Mouse (Mus musculus): ENCODE measurements around the gene Wrap53. TPM values are rescaled to one million over a fixed set of nuclear protein-coding genes. Genes with fewer than 3 reads are reported as not detected.
"Not testable (repeated sequence)": the region's sequence is repeated elsewhere in the genome, so short reads cannot be mapped to it uniquely, and the experiment has no call there.

Gene Wrap53
- total RNA-seq (2022) = 10 to 100 TPM; 12.2 to 17.8 (median 12.3) TPM

DNA sequence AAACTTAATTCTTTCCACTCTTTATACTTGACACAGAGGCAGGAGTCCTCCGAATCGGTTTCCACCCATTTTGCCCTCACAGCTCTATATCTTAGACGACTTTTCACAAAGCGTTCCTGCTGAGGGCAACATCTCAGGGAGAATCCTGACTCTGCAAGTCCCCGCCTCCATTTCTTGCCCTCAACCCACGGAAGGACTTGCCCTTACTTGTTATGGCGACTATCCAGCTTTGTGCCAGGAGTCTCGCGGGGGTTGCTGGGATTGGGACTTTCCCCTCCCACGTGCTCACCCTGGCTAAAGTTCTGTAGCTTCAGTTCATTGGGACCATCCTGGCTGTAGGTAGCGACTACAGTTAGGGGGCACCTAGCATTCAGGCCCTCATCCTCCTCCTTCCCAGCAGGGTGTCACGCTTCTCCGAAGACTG lies at the start of gene Wrap53, which contains the start of gene Trp53:
Gene Wrap53 (minus strand): TSS at position 165 of the 424 bp plus-strand sequence.
Gene Trp53 (plus strand): TSS at position 269 of the 424 bp plus-strand sequence.
- peak; percentile 88 to 92 for DNase-seq (ENCODE audit: low spot score in 2 of 2)

DNA sequence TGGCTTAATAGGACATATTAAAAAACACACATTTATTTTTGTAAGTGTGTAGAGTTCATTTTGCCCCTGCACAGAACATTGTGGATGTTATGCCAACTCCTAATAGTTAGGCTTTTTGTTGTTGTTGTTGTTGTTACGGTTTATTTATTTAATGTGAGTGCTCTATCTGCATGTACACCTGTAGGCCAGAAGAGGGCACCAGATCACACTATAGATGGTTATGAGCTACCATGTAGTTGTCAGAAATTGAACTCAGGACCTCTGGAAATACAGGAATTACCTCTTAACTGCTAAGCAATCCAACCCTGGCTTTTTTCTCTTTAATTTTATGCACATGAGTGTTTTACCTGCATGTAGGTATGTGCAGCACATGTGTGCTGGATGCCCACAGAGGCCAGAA lies 49.7 kb upstream of the Wrap53 start:
- DNase-seq (ENCODE audit: low spot score in 2 of 2) = no peak

DNA sequence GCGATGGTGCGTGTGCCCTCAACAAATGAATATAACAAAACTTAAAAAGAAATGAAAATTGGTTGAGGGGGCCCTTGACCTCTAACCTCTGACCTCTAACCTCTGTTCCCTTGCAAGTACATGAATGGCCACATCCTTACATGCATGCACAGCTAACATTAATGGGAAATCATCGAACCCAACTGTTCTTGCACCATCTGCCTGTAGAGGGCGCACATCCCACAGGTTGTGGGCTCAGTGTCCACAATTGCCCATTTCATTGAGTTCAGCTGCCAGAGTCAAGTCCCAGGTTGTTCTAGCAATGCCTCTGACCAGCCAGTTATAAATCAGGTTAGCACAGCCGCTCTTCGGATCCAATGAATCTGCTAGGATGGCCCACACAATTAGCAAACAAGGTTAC lies 48.2 kb upstream of the Wrap53 start:
- peak; percentile 65 to 78 for DNase-seq (ENCODE audit: low spot score in 2 of 2)

DNA sequence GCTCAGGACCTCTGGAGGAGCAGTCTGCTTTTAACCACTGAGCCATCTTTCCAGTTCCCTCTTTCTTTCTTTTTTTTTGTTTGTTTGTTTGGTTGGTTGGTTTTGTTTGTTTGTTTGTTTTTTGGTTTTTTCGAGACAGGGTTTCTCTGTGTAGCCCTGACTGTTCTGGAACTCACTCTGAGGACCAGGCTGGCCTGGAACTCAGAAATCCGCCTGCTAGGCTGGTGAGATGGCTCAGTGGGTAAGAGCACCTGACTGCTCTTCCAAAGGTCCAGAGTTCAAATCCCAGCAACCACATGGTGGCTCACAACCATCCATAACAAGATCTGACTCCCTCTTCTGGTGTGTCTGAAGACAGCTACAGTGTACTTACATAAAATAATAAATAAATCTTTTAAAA lies 44.3 kb upstream of the Wrap53 start:
- not testable (repeated sequence) for DNase-seq (ENCODE audit: low spot score in 2 of 2)

DNA sequence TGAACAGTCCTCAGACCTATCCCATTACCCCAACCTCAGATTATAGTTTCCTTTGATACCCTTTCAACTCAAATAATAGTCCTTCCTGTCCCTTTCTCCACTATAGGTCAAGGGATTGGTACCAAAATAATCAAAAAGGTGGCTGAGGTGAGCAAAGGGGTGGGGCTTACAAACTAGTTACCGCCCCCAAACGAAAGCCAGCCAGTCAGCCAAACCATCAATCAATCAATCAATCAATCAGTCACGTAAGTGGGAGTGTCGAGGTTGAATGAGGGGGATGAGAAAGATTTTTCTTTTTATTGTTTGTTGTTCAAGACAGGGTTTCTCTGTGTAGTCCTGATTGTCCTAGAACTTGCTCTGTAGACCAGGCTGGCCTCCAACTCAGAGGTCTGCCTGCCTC lies 43.0 kb upstream of the Wrap53 start:
- DNase-seq (ENCODE audit: low spot score in 2 of 2) = no peak

DNA sequence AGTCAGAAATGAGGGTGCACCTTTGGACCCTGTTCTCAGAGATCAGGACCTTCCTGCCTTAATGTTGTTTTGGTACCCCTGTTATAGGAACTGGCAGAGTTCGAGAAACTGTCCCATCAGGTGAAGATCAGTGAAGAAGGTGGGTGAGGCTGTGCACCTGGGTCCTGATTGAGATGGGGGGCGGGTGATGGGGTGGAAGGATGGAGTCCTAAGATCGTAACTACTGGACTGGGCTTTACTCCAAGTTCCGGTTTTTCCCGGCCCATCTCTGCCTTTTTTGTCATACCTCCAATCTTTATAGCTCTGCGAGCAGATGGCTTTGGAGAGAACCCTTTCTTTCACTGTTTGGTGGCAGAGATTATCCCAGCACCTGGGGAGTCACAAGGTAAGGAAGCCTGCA lies 42.4 kb upstream of the Wrap53 start:
- DNase-seq (ENCODE audit: low spot score in 2 of 2) = no peak

DNA sequence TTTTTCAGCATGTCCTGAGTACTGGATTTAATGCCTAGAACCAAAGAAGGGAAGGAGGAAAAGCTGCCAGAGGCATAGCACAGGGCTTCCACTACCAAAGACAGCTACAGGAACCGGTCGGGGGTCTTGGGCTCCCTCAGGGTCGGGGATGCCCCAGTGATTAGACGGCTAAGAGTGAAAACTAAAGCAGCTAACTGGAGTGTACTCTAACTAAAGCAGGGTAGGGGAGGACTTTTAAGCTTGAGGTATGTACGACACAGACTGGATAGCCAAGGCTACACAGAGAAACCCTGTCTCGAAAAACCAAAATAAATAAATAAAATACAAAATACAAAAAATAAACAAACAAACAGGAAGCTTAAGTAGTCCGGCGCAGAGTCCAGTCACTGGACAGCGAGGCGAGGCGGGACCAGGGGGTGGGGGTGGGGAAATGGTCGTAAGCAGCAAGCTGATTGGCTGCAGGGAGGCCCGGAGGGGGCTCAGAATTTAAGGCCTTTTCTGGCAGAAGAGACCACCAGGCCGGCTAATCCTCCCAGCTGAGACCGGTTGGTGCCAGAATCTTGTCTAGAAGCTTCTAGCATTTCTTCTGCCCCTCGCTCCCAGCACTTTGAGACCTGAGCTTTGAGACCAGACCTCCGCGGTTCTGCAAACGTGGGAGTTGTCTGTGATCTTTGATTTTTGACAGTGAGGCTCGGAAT lies 41.7 kb upstream of the Wrap53 start, which contains the start of gene Sat2:
Gene Sat2 (plus strand): TSS at position 454 of the 698 bp plus-strand sequence.
- peak in 1 of 2 experiments; percentile 40 for DNase-seq (ENCODE audit: low spot score in 2 of 2)

DNA sequence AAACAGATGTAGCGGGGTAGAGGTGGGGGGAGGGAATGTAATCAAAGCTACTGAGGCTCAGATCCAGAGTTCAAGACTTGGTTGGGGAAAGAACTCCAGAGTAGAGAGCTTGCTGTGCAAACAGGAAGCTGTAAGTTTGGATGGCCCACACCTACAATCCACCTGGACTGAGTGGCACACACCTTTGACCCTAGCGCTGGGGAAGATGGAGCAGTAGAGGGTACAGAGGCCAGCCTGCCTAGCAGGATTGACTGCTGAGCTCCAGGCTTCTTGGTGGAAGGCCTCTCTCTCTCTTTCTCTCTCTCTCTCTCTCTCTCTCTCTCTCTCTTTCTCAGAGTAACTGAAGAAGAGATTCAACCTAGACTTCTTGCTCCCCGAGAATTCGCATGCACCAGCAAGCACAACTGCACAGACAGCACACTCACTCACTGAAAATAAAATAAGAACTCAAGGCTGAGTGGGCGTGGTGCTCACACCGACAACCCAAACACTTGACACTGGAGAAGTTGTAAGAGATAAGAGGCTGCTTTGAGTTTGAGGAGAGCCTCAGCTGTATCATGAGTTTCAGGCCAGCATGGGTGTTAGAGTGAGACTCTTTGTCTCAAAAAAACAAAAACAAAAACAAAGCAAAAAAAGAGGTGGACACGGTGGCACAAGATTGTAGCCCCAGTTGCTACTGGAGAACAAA lies 40.5 kb upstream of the Wrap53 start:
- no peak for DNase-seq (ENCODE audit: low spot score in 2 of 2)

DNA sequence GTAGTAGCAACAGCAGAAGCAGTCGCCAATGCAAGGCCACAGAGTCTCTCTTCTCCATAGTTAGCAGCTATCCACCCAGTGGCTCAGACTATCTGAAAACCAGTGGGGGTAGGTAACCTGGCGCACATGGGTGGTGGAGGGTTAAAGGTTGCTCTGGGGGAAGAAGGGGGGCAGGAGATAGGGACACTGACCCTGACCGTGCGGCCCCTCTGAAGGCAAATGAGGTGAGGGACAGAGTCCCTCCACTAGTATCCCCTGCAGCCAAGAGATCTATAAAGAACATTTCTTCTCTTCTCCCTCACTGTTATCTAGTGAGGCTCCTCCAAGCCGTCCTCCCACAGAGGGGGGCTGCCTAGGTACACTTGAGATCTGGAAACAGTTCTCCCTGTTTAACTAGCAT lies 37.8 kb upstream of the Wrap53 start, which contains the start of gene Shbg:
Gene Shbg (minus strand): TSS at position 101 of the 400 bp plus-strand sequence.
- no peak for DNase-seq (ENCODE audit: low spot score in 2 of 2)

DNA sequence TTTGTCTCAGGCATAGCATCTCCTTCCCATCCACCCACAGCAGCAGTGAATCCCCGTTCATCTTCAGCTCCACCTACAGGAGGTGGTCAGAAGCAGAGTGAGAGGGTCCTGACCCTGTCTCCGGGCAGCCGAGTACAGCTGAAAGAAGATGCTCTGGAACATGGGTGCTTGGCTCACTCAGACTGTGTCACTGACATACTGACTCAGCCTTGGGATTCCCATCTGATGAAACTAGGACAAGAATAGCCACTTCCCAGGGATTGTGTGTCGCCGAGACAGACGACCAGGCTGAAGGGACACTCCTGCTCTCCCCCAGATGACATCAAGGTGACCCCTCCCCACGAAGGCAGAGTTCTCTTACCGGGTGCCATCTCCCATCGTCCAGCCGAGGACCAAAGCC lies 36.7 kb upstream of the Wrap53 start:
- no peak for DNase-seq (ENCODE audit: low spot score in 2 of 2)

DNA sequence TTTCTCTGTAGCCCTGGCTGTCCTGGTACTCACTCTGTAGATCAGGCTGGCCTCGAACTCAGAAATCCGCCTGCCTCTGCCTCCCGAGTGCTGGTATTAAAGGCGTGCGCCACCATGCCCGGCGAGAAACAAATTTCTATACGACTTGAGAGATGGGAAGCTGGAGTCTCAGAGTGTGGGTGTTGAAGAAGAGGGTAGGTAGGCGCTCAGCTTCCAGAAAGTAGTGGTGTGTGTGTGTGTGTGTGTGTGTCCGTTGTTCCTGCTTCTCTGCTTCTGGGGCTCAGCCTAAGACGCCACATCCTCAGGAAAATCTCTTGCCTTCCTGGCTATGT lies 34.2 kb upstream of the Wrap53 start:
- not testable (repeated sequence) for DNase-seq (ENCODE audit: low spot score in 2 of 2)

DNA sequence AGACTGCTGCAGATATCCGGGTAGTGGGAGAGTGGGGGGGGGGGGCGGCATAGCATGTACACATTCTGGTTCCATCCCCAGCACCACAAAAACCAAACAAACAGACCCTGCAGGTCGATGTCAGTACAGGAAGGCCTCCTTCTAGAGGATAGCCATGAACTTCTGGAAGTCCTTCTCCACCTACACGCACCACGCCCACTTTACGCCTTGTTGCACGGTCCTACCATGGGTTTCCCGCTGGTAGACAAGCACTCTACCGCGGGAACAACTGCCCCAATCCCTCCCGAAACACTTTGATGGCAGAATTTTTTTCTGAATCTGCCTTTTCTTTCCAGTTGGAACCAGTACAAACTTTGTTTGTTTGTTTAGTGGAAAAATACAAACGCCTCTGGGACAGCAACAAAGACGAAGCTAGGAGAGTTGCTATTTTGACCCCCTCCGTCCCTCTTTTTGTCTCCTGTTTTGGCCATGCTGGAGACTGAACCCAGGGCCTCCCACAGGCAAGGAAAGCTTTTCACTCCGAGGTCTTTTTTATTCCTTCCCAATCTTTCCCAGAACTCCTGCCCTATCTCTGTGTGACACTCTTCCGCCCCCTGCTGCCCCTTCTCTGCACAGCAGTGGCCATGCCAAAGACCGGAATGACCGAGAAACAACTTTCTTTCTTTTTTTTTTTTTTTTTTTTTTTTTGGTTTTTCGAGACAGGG lies 33.6 kb upstream of the Wrap53 start:
- peak; percentile 71 to 80 for DNase-seq (ENCODE audit: low spot score in 2 of 2)

DNA sequence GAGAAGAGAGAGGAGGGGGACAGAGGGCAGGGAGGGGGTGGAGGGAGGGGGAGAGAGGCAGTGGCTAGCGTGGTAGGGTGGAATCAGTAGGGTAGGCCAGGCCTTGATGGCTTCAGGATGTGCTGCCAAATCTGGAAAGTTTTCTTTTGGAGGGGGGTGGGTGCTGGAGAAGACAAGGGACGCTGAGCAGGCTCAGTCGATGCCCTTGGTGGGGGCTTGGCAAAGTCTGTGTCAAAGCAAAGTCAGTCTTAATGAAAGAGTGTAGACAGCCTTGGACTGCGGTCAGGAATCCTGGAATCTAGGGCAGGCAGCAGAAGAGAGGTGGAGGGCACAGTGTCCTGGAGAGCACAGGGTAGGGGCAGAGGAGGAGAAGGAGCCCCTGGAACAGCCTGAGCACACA lies 30.8 kb upstream of the Wrap53 start:
- DNase-seq (ENCODE audit: low spot score in 2 of 2) = no peak

DNA sequence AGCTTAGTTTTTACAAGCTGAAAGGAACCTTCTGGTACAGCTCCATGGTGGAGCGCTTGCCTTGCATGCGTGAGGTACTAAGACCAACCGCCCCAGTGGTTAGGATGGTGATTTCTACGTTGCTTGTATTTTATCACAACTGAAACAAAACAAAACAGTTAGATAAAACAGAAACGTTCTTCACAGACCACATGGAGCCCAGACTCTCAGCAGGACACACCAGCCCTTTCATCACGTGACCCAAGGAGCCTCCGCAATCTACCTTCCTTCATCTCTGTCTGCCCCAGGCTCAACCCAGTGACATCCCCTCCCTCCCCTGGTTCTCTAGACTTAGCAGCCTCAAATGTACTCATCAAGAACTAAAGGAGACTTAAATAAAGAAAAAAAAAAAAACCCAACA lies 29.4 kb upstream of the Wrap53 start:
- DNase-seq (ENCODE audit: low spot score in 2 of 2) = no peak

DNA sequence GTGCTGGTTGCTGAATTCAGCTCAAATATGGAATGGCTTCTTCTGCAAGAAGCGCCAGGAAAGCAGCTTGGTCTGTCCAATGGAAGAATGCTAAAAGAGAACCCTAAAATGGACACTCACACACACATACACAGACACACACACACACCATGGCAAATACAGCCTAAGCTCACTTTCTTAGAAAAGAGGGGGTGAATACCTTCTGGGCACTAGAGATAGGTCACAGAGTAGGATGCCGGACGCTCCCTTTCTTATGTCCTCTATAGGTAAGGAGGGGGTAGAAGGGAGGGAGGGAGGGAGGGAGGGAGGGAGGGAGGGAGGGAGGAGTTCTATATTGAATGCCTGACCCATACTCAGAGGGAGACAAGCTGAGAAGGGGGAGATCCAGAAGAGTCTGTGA lies 28.5 kb upstream of the Wrap53 start:
- no peak for DNase-seq (ENCODE audit: low spot score in 2 of 2)

DNA sequence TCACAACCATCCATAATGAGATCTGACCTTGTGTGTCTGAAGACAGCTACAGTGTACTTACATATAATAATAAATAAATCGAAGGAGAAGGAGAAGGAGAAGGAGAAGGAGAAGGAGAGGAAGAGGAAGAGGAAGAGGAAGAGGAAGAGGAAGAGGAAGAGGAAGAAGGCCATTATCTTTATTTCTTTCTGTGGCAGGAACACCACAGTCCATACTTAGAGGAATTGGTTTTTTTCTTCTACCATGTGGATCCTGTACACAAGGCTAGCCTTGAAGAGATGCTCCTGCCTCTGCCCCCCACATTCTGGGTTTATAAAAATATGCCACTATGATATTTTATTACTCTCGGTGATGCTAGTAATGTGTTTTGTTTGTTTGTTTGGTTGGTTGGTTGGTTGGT lies 26.8 kb upstream of the Wrap53 start:
- no peak for DNase-seq (ENCODE audit: low spot score in 2 of 2)

DNA sequence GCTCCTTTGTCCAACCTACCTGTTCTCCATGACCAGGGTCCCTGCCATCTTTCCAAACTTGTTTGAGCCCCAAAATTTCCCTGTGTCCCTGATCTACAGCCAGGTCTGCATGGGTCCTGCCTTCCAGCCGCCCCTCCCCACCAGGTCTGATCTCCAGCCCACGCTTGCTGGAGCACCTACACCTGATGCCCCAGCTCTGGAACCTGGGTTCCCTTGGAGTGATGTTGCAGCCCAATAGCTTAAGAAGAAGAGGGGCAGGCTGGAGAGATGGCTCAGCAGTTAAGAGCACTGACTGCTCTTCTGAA lies 26.4 kb upstream of the Wrap53 start:
- no peak for DNase-seq (ENCODE audit: low spot score in 2 of 2)

DNA sequence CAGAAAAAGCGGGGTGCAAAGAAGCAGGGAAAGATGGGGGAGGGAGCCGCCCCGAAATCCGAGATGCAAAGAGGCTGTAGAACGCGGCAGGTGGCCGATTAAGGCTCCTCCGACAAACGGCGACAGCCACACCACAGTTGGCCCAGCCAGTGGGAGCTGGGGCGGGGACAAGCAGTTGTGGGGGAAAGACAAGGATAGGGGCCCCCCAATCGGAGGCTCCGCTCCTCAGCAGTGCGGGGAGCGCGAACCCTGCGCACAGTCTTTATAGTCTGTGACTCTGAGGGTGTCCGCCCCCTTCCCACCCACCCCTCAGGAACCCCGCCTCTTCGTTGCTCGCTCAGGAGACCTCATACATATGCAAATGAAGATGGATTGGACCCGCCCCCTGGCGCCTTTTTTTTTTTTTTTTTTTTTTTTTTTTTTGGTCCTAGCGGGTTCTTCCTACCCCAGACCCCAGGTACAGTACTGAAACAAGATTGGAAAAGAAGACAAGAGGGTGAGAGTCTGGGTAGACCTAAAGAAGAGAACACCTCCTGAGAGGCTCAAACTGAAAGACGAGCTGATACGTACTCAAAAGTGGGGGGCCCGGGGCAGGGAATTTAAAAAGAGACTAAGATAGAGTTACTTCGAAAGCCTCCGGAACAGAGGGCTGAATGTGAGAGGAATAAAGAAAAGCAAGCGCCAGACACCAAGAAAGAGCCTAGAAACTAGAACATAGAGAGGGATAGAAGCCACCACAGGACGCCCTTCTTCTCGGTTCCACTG lies 25.9 kb upstream of the Wrap53 start, which contains the start of gene Atp1b2:
Gene Atp1b2 (minus strand): TSS at position 217 of the 765 bp plus-strand sequence.
- DNase-seq (ENCODE audit: low spot score in 2 of 2) = peak; percentile 79 to 82

DNA sequence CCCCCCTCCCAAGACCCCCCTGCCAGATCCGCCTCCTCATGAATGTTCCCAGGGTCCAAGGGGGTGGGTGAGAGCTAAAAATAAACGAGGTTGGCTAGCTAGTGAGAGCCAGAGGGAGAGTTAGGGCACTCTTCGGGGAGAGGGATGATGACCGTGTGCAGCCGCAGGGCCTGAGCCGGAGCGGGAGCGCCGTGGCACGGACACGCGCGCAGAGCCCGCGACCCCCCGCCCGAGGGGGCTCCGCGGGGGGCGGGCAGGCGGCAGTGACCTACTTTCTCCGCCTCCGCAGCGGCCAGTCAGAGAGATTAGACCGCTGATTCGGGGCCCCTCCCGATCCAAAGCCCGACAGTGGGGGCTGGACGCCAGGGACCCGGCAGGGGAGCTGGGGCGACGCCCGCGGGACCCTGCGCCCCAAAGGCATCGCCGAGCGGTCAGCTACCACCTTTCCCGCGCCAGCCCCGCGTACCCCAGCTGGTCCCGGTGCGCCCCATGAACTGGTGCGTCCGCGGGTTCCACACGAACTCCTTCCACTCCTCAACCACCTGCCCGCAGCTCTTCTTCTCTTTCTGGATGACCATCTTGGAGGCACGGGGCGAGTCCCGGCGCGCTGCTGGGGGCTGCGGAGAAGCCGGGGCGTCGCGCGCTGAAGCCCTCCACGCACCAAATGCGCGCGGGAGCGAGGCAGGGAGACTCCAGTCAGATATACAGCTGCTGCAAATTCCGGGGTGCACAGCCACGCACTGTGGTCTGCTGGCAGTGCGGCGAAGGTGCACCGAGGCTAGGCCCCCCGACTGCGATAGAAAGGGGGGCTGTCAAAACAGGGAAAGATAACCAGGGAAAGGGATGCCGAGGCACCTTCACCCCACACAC lies 25.0 kb upstream of the Wrap53 start:
- DNase-seq (ENCODE audit: low spot score in 2 of 2) = no peak

DNA sequence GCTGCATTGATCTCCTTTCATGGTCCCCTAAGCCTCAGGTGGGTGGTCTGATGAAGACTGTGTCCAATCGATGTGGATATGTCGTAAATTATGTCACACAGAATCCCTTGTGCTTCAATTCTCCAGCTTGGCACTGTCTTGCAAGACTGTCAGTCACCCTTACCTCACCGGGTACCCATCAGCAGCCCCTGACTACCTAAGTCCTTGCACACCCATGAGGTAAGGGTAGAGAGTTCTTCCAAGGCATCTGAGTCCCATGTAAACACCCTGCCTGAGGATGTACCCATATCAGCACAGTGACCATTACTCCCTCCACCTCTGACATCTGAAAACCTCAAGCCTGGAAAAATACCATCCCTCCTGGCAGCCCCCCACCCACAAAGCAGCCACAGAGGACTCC lies 24.3 kb upstream of the Wrap53 start:
- no peak for DNase-seq (ENCODE audit: low spot score in 2 of 2)

DNA sequence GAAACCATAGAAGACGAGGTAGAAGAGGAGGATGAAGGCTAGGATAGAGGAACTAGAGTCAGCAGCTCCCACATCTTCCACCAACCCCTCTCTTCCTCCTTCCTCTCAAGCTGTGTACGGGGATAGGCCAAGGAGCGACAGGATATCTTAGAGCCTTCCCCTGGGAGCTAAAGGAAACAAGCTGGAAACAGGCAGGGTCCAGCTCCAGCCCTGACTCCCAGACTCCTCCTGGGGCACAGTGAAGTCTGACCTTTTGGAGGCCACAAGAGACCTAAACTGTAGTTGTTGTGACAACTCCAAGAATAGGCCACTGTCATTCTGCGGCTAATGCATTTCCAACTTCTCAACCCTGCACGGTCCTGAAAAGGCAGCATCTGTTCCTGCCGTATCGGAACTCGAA lies 23.5 kb upstream of the Wrap53 start:
- DNase-seq (ENCODE audit: low spot score in 2 of 2) = no peak
